ENCODE assay signal across 29 mouse cellular contexts in the genomic region with DNA sequence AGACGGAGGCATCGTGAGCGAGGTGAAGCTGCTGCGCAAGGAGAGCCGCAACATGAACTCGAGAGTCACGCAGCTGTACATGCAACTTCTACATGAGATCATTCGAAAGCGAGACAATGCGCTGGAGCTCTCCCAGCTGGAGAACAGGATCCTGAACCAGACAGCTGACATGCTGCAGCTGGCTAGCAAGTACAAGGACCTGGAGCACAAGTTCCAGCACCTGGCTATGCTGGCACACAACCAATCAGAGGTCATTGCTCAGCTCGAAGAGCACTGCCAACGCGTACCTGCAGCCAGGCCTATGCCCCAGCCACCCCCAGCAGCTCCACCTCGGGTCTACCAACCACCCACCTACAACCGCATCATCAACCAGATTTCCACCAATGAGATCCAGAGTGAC. TPM values are rescaled to one million over a fixed set of nuclear protein-coding genes. Genes with fewer than 3 reads are reported as not detected.
A peak's percentile ranks its signal among the peaks of the same experiment; 100 is the strongest.
DNase-seq lines count a peak whose midpoint lies in the region; ATAC-seq and TF ChIP-seq lines count a peak whose summit lies in the region.
"Had no signal": no experiment of that assay in that cellular context is flagged by ENCODE, and none has a peak within 500 bp of the region (broad histone marks: within the 10 kb centered on the region; RNA-seq: fewer than 3 reads in every experiment).

No protein-coding gene starts in this region.

- WGBS in heart, adult 2 months = 75% methylated on average over 15 of the region's 15 CpGs
- 91% methylated on average over 15 of the region's 15 CpGs for WGBS in heart, embryonic 11.5 days (ENCODE audit: insufficient replicate concordance)
- 65% methylated on average over 15 of the region's 15 CpGs for WGBS in liver, adult 2 months
- 89% methylated on average over 15 of the region's 15 CpGs for WGBS in liver, embryonic 11.5 days
- 66% methylated on average over 15 of the region's 15 CpGs for WGBS in kidney, postnatal 0 days
- 95% methylated on average over 15 of the region's 15 CpGs for WGBS in midbrain, embryonic 13.5 days

- H3K4me1 ChIP-seq in heart, adult 2 months (ENCODE audit: control insufficient read depth, insufficient read depth, low read length) = peaks cover 26% of the 10 kb centered on the region
- H3K4me1 ChIP-seq in heart, embryonic 11.5 days (ENCODE audit: control insufficient read depth, insufficient read depth, low read length) = peaks cover 40% of the 10 kb centered on the region
- H3K4me1 ChIP-seq in liver, adult 2 months (ENCODE audit: control insufficient read depth, insufficient read depth, low read length) = peaks cover 13% of the 10 kb centered on the region
- no peaks in the 10 kb centered on the region for H3K4me1 ChIP-seq in liver, embryonic 11.5 days (replicated peaks; ENCODE audit: control insufficient read depth, insufficient read depth, low read length)
- H3K4me1 ChIP-seq in kidney, postnatal 0 days (replicated peaks; ENCODE audit: insufficient read depth, low read length) = no peaks in the 10 kb centered on the region
- H3K4me1 ChIP-seq in midbrain, embryonic 13.5 days (replicated peaks) = peaks cover 28% of the 10 kb centered on the region

- 0 out of 2 replicates have a peak, but pooled peaks have one; percentile 51 for TF ChIP-seq EP300 in heart, adult 2 months (IDR thresholded peaks at IDR 0.05; ENCODE audit: insufficient read depth, low read depth, low read length)

- no peak overlapping the region for H3K4me3 ChIP-seq in heart, adult 2 months
- no peak overlapping the region for H3K4me3 ChIP-seq in heart, embryonic 11.5 days (ENCODE audit: low read depth, low read length)
- H3K4me3 ChIP-seq in liver, adult 2 months (ENCODE audit: insufficient read depth, low read depth, low read length) = no peak overlapping the region
- no peak overlapping the region for H3K4me3 ChIP-seq in liver, embryonic 11.5 days (ENCODE audit: low read depth, low read length)
- H3K4me3 ChIP-seq in kidney, postnatal 0 days (replicated peaks; ENCODE audit: low read depth, low read length) = no peak overlapping the region
- H3K4me3 ChIP-seq in myocyte = no peak overlapping the region
- H3K4me3 ChIP-seq in midbrain, embryonic 13.5 days (replicated peaks) = no peak overlapping the region
- H3K4me3 ChIP-seq: forebrain, embryonic 10.5 days; heart, embryonic 13.5 days; hindbrain, embryonic 10.5 days; intestine, embryonic 15.5 days; layer of hippocampus, adult 2 months; limb, embryonic 12.5 days; liver, embryonic 13.5 days; neural tube, embryonic 12.5 days had no signal

- H3K4me2 ChIP-seq in heart, embryonic 11.5 days = no peak overlapping the region
- no peak overlapping the region for H3K4me2 ChIP-seq in liver, embryonic 11.5 days
- H3K4me2 ChIP-seq in kidney, postnatal 0 days (ENCODE audit: low read length) = no peak overlapping the region
- no peak overlapping the region for H3K4me2 ChIP-seq in myocyte (ENCODE audit: low read depth)
- no peak overlapping the region for H3K4me2 ChIP-seq in midbrain, embryonic 13.5 days (replicated peaks)
- H3K4me2 ChIP-seq: heart, embryonic 13.5 days; intestine, embryonic 15.5 days; limb, embryonic 12.5 days; liver, embryonic 13.5 days; midbrain, embryonic 11.5 days; neural tube, embryonic 12.5 days had no signal

- H3K36me3 ChIP-seq in heart, adult 2 months (ENCODE audit: control insufficient read depth, insufficient read depth, low read length) = no peaks in the 10 kb centered on the region
- peaks cover 5% of the 10 kb centered on the region for H3K36me3 ChIP-seq in heart, embryonic 11.5 days (ENCODE audit: control insufficient read depth, insufficient read depth, low read length)
- no peaks in the 10 kb centered on the region for H3K36me3 ChIP-seq in liver, adult 2 months (ENCODE audit: control insufficient read depth, insufficient read depth, low read length)
- no peaks in the 10 kb centered on the region for H3K36me3 ChIP-seq in liver, embryonic 11.5 days (ENCODE audit: control insufficient read depth, insufficient read depth, low read length)
- H3K36me3 ChIP-seq in kidney, postnatal 0 days (ENCODE audit: insufficient read depth, low read length) = no peaks in the 10 kb centered on the region; the same call in 1 of the 2 replicates
- peaks cover 57% of the 10 kb centered on the region for H3K36me3 ChIP-seq in myocyte (ENCODE audit: control insufficient read depth, insufficient read depth)
- H3K36me3 ChIP-seq in midbrain, embryonic 13.5 days = peaks cover 20% of the 10 kb centered on the region
- H3K36me3 ChIP-seq: intestine, embryonic 15.5 days; liver, embryonic 13.5 days had no signal

- H3K9me3 ChIP-seq in heart, embryonic 11.5 days (replicated peaks; ENCODE audit: control insufficient read depth, low read length) = no peaks in the 10 kb centered on the region
- no peaks in the 10 kb centered on the region for H3K9me3 ChIP-seq in liver, embryonic 11.5 days (ENCODE audit: control insufficient read depth, low read length)
- no peaks in the 10 kb centered on the region for H3K9me3 ChIP-seq in kidney, postnatal 0 days (replicated peaks; ENCODE audit: low read length)
- H3K9me3 ChIP-seq in midbrain, embryonic 13.5 days = no peaks in the 10 kb centered on the region
- H3K9me3 ChIP-seq: forebrain, embryonic 10.5 days; heart, embryonic 13.5 days; hindbrain, embryonic 10.5 days; intestine, embryonic 15.5 days; limb, embryonic 12.5 days; liver, embryonic 13.5 days; neural tube, embryonic 12.5 days had no signal

- no peak overlapping the region; the same call in 1 of the 2 replicates for H3K27ac ChIP-seq in heart, adult 2 months
- H3K27ac ChIP-seq in heart, embryonic 11.5 days (ENCODE audit: low read depth, low read length) = no peak overlapping the region
- no peak overlapping the region for H3K27ac ChIP-seq in liver, adult 2 months (replicated peaks; ENCODE audit: insufficient read depth, low read depth, low read length)
- no peak overlapping the region for H3K27ac ChIP-seq in liver, embryonic 11.5 days (ENCODE audit: low read depth, low read length)
- H3K27ac ChIP-seq in kidney, postnatal 0 days = no peak overlapping the region
- no peak overlapping the region for H3K27ac ChIP-seq in midbrain, embryonic 13.5 days
- H3K27ac ChIP-seq: forebrain, embryonic 10.5 days; heart, embryonic 13.5 days; hindbrain, embryonic 10.5 days; intestine, embryonic 15.5 days; layer of hippocampus, adult 2 months; limb, embryonic 12.5 days; liver, embryonic 13.5 days; neural tube, embryonic 12.5 days had no signal

- H3ac ChIP-seq in myocyte (ENCODE audit: control insufficient read depth, insufficient read length) = no peak overlapping the region

- no peak for ATAC-seq in heart, embryonic 11.5 days (replicated peaks; ENCODE audit: insufficient number of reproducible peaks, low FRiP score, low TSS enrichment)
- no peak for ATAC-seq in liver, embryonic 11.5 days (replicated peaks; ENCODE audit: low FRiP score)
- no peak for ATAC-seq in kidney, postnatal 0 days (replicated peaks; ENCODE audit: low FRiP score, low read depth)
- ATAC-seq in midbrain, embryonic 13.5 days = no peak
- ATAC-seq: CD4-positive, CD25-positive, alpha-beta regulatory T cell, adult 4 months; forebrain, embryonic 16.5 days; hindbrain, embryonic 16.5 days; intestine, embryonic 15.5 days had no signal

- no peaks in the 10 kb centered on the region for H3K27me3 ChIP-seq in heart, adult 2 months (ENCODE audit: control insufficient read depth, insufficient read depth, low read length)
- no peaks in the 10 kb centered on the region for H3K27me3 ChIP-seq in heart, embryonic 11.5 days (ENCODE audit: control insufficient read depth, insufficient read depth, low read length)
- H3K27me3 ChIP-seq in liver, adult 2 months (ENCODE audit: control insufficient read depth, insufficient read depth, low read length) = no peaks in the 10 kb centered on the region
- no peaks in the 10 kb centered on the region for H3K27me3 ChIP-seq in liver, embryonic 11.5 days (replicated peaks; ENCODE audit: control insufficient read depth, insufficient read depth, low read length)
- H3K27me3 ChIP-seq in kidney, postnatal 0 days (ENCODE audit: insufficient read depth, low read length) = no peaks in the 10 kb centered on the region
- H3K27me3 ChIP-seq in myocyte (ENCODE audit: control insufficient read depth, insufficient read depth, insufficient read length) = no peaks in the 10 kb centered on the region
- H3K27me3 ChIP-seq in midbrain, embryonic 13.5 days = no peaks in the 10 kb centered on the region
- H3K27me3 ChIP-seq: heart, embryonic 13.5 days; intestine, embryonic 15.5 days; limb, embryonic 12.5 days; liver, embryonic 13.5 days; neural tube, embryonic 12.5 days had no signal

- no peaks in the 10 kb centered on the region for H3K79me2 ChIP-seq in heart, adult 2 months (replicated peaks; ENCODE audit: control insufficient read depth, insufficient read depth, low read length)
- H3K79me2 ChIP-seq in liver, adult 2 months (ENCODE audit: control insufficient read depth, insufficient read depth, low read length) = no peaks in the 10 kb centered on the region
- peaks cover 64% of the 10 kb centered on the region for H3K79me2 ChIP-seq in myocyte (ENCODE audit: control insufficient read depth, insufficient read depth)

- intact Hi-C loops in heart, adult 2 months (cut with DNase I) = no loop called here
- intact Hi-C loops in left cerebral cortex, postnatal 4 days (cut with DNase I) = no loop called here

- TF ChIP-seq POLR2A in heart, adult 2 months (IDR thresholded peaks at IDR 0.05; ENCODE audit: insufficient read depth, low read depth, low read length) = no peak
- no peak for TF ChIP-seq POLR2A in liver, adult 2 months (IDR thresholded peaks at IDR 0.05; ENCODE audit: extremely low read depth, insufficient read depth, low read length)
- peak; percentile 2 for TF ChIP-seq POLR2A in myocyte (IDR thresholded peaks at IDR 0.05; ENCODE audit: insufficient read length, low read depth)

- H3K9ac ChIP-seq in heart, adult 2 months (ENCODE audit: low read depth, low read length) = no peak overlapping the region
- H3K9ac ChIP-seq in heart, embryonic 11.5 days (ENCODE audit: low read depth, low read length) = no peak overlapping the region
- no peak overlapping the region for H3K9ac ChIP-seq in liver, adult 2 months (ENCODE audit: low read depth, low read length)
- H3K9ac ChIP-seq in liver, embryonic 11.5 days (ENCODE audit: low read depth, low read length) = no peak overlapping the region
- H3K9ac ChIP-seq in kidney, postnatal 0 days (ENCODE audit: low read depth, low read length) = no peak overlapping the region
- H3K9ac ChIP-seq in midbrain, embryonic 13.5 days (replicated peaks) = no peak overlapping the region
- H3K9ac ChIP-seq: intestine, embryonic 15.5 days; limb, embryonic 12.5 days; liver, embryonic 13.5 days; neural tube, embryonic 12.5 days had no signal

- peak in 1 of 2 experiments; percentile 60 for DNase-seq in heart, adult 2 months
- DNase-seq in liver, adult 2 months (ENCODE audit: extremely low read depth, low read depth, low spot score) = peak; percentile 79
- DNase-seq in liver, embryonic 11.5 days (ENCODE audit: low spot score) = no peak
- DNase-seq in kidney, postnatal 0 days (ENCODE audit: low spot score) = peak; percentile 32
- DNase-seq in left cerebral cortex, postnatal 4 days = no peak
- DNase-seq: adrenal gland, postnatal 14 days; cerebellum, adult 9-10 months; gastrocnemius, postnatal 36 days; layer of hippocampus, postnatal 36 days; liver, embryonic 13.5 days; lung, adult 2 months; lung, postnatal 14 days; right cerebral cortex, postnatal 14 days; spleen, adult 18-20 months; thymus, postnatal 14 days had no signal

- no peak for TF ChIP-seq CTCF in heart, adult 2 months (IDR thresholded peaks at IDR 0.05)
- TF ChIP-seq CTCF in liver, adult 2 months (IDR thresholded peaks at IDR 0.05; ENCODE audit: low read depth, low read length) = no peak
- no peak for TF ChIP-seq CTCF in kidney, postnatal 0 days (IDR thresholded peaks at IDR 0.05; ENCODE audit: low read depth)

RNA-seq across cellular contexts. Expression of gene Angptl2, which starts 12.7 kb away (rescaled TPM):
- total RNA-seq in heart, adult 2 months (2021) = 10 to 100 TPM; 45.3 to 46.2 TPM
- 91.4 and 128 TPM in 2 replicates for polyA plus RNA-seq in heart, adult 2 months (2012; rRNA removed)
- 34.3 and 47.8 TPM in 2 replicates for polyA plus RNA-seq in heart, embryonic 11.5 days (2014; fragmentation: Nextera tagmentation; extraction: Ambion mirVana)
- 11.3 and 15.4 TPM in 2 replicates for total RNA-seq in liver, adult 2 months (2014; rRNA removed)
- polyA plus RNA-seq in liver, adult 2 months (2012; rRNA removed) = 16.4 and 17.0 TPM in 2 replicates
- polyA plus RNA-seq in liver, embryonic 11.5 days (2014; fragmentation: Nextera tagmentation; extraction: Ambion mirVana) = 11.3 and 12.2 TPM in 2 replicates
- polyA plus RNA-seq in kidney, postnatal 0 days (2015; fragmentation: Nextera tagmentation; extraction: Ambion mirVana) = 36.9 and 41.1 TPM in 2 replicates
- 130 TPM for polyA plus RNA-seq in myocyte (2012; fragmentation: generic; extraction: Trizol)
- total RNA-seq in left cerebral cortex, postnatal 4 days (2021) = 1 to 10 TPM; 4.7 to 7.2 TPM
- polyA plus RNA-seq in midbrain, embryonic 13.5 days (2015; fragmentation: Nextera tagmentation; extraction: Ambion mirVana) = 14.8 and 15.5 TPM in 2 replicates

Comparison
In these comparisons a context has a peak if more than half of its experiments do, and no peak if none do; other contexts are left out.
1. DNase-seq: peak in liver, adult 2 months (single experiment) and kidney, postnatal 0 days (single experiment); none in liver, embryonic 11.5 days (single experiment) and left cerebral cortex, postnatal 4 days (single experiment).